10 mouse cellular contexts compared by ENCODE assay signal in the genomic region with DNA sequence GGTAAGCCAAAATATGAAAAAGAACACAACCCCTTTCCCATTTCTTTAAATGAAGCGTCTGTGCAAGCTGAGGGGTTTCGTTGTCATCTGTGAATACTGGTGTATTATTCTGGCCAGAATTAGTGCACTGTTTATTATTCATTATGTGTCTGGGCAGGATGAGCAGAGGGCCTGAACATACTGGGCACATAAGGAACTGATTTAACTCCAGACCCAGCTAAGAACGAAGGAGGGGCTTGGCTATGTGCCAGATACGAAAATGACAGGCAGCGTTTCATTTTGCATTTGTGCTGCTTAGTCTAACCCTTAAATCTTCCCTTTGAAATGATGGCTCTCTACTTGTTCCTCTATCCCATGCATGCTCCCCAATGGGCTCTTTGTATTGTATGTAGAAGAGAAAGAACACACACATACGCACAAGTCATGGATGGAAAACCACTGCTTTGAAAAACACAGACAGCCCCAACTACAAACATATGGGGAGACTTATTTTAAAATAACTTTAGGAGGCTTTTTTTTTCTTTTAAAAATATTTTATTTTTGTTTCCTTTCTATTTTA.
A peak's percentile ranks its signal among the peaks of the same experiment; 100 is the strongest.
DNase-seq lines count a peak whose midpoint lies in the region; ATAC-seq and TF ChIP-seq lines count a peak whose summit lies in the region.
"Had no signal": no experiment of that assay in that cellular context is flagged by ENCODE, and none has a peak within 500 bp of the region (broad histone marks: within the 10 kb centered on the region; RNA-seq: fewer than 3 reads in every experiment).

No protein-coding gene starts in this region.

- no peak overlapping the region for H3K27ac ChIP-seq in neural tube, embryonic 15.5 days (replicated peaks)
- H3K27ac ChIP-seq in forebrain, embryonic 16.5 days (ENCODE audit: low read length): no peak overlapping the region
- no peak overlapping the region for H3K27ac ChIP-seq in midbrain, embryonic 15.5 days
- no peak overlapping the region for H3K27ac ChIP-seq in gastrocnemius, adult 2 months
- H3K27ac ChIP-seq: stomach, embryonic 15.5 days had no signal

- TF ChIP-seq CTCF in gastrocnemius, adult 2 months (IDR thresholded peaks at IDR 0.05): no peak

- no peak for ATAC-seq in cerebellum, adult (ENCODE audit: insufficient number of reproducible peaks, low FRiP score, low TSS enrichment)
- ATAC-seq in neural tube, embryonic 15.5 days (ENCODE audit: low FRiP score): no peak
- peak; percentile 82 for ATAC-seq in forebrain, embryonic 16.5 days
- ATAC-seq in midbrain, embryonic 15.5 days (replicated peaks): peak; percentile 58; the same call in 1 of the 2 replicates
- no peak for ATAC-seq in erythroid progenitor cell, adult 5-6 weeks (replicated peaks; ENCODE audit: low FRiP score, poor library complexity, severe bottlenecking)

- no peaks in the 10 kb centered on the region for H3K9me3 ChIP-seq in neural tube, embryonic 15.5 days (replicated peaks)
- no peaks in the 10 kb centered on the region for H3K9me3 ChIP-seq in forebrain, embryonic 16.5 days (ENCODE audit: control insufficient read depth, low read length)
- H3K9me3 ChIP-seq in midbrain, embryonic 15.5 days: no peaks in the 10 kb centered on the region
- H3K9me3 ChIP-seq: stomach, embryonic 15.5 days had no signal

- intact Hi-C loops in gastrocnemius, adult 2 months (cut with DNase I): no loop called here

- no peaks in the 10 kb centered on the region for H3K36me3 ChIP-seq in neural tube, embryonic 15.5 days
- H3K36me3 ChIP-seq in forebrain, embryonic 16.5 days (ENCODE audit: control insufficient read depth, insufficient read depth): no peaks in the 10 kb centered on the region
- no peaks in the 10 kb centered on the region for H3K36me3 ChIP-seq in midbrain, embryonic 15.5 days (replicated peaks)
- H3K36me3 ChIP-seq: stomach, embryonic 15.5 days had no signal

- peak; percentile 29 to 43 for DNase-seq in cerebellum, postnatal 14 days
- peak; percentile 44 for DNase-seq in neural tube, embryonic 10.5 days (ENCODE audit: extremely low spot score, low spot score)
- no peak for DNase-seq in gastrocnemius, adult 2 months
- DNase-seq: cerebellum, adult 11-12 months had no signal

- H3K9ac ChIP-seq in neural tube, embryonic 15.5 days (replicated peaks): no peak overlapping the region
- H3K9ac ChIP-seq in forebrain, embryonic 16.5 days (replicated peaks; ENCODE audit: low read depth, low read length): no peak overlapping the region
- H3K9ac ChIP-seq in midbrain, embryonic 15.5 days: no peak overlapping the region
- H3K9ac ChIP-seq: stomach, embryonic 15.5 days had no signal

- H3K4me3 ChIP-seq in neural tube, embryonic 15.5 days (replicated peaks): no peak overlapping the region
- no peak overlapping the region for H3K4me3 ChIP-seq in forebrain, embryonic 16.5 days (replicated peaks; ENCODE audit: low read length)
- H3K4me3 ChIP-seq in midbrain, embryonic 15.5 days: no peak overlapping the region
- H3K4me3 ChIP-seq in gastrocnemius, adult 2 months: no peak overlapping the region
- H3K4me3 ChIP-seq: stomach, embryonic 15.5 days had no signal

- no peak overlapping the region for H3K4me2 ChIP-seq in neural tube, embryonic 15.5 days
- no peak overlapping the region for H3K4me2 ChIP-seq in forebrain, embryonic 16.5 days (ENCODE audit: low read length)
- no peak overlapping the region for H3K4me2 ChIP-seq in midbrain, embryonic 15.5 days
- H3K4me2 ChIP-seq: stomach, embryonic 15.5 days had no signal

- 0 out of 2 replicates have a peak, but pooled peaks cover 2% of the 10 kb centered on the region for H3K4me1 ChIP-seq in neural tube, embryonic 15.5 days
- peaks cover 5% of the 10 kb centered on the region for H3K4me1 ChIP-seq in forebrain, embryonic 16.5 days (replicated peaks; ENCODE audit: control insufficient read depth, insufficient read depth, low read length)
- H3K4me1 ChIP-seq in midbrain, embryonic 15.5 days: peaks cover 3% of the 10 kb centered on the region; the same call in 1 of the 2 replicates
- H3K4me1 ChIP-seq: stomach, embryonic 15.5 days had no signal

- H3K27me3 ChIP-seq in neural tube, embryonic 15.5 days (replicated peaks): no peaks in the 10 kb centered on the region
- no peaks in the 10 kb centered on the region for H3K27me3 ChIP-seq in forebrain, embryonic 16.5 days (replicated peaks; ENCODE audit: control insufficient read depth, insufficient read depth, low read length)
- no peaks in the 10 kb centered on the region for H3K27me3 ChIP-seq in midbrain, embryonic 15.5 days (replicated peaks)
- H3K27me3 ChIP-seq: stomach, embryonic 15.5 days had no signal

- WGBS in neural tube, embryonic 15.5 days: 46% methylated on average over 6 of the region's 6 CpGs
- 34% methylated on average over 6 of the region's 6 CpGs for WGBS in forebrain, embryonic 16.5 days
- WGBS in midbrain, embryonic 15.5 days: 23% methylated on average over 6 of the region's 6 CpGs

Comparison
In these comparisons a context has a peak if more than half of its experiments do, and no peak if none do; other contexts are left out.
1. ATAC-seq: peak in forebrain, embryonic 16.5 days (single experiment) and midbrain, embryonic 15.5 days (single experiment); none in cerebellum, adult (single experiment), neural tube, embryonic 15.5 days (single experiment) and erythroid progenitor cell, adult 5-6 weeks (single experiment).